Mouse (Mus musculus): ENCODE data around the gene Epb41l4b.

DNA sequence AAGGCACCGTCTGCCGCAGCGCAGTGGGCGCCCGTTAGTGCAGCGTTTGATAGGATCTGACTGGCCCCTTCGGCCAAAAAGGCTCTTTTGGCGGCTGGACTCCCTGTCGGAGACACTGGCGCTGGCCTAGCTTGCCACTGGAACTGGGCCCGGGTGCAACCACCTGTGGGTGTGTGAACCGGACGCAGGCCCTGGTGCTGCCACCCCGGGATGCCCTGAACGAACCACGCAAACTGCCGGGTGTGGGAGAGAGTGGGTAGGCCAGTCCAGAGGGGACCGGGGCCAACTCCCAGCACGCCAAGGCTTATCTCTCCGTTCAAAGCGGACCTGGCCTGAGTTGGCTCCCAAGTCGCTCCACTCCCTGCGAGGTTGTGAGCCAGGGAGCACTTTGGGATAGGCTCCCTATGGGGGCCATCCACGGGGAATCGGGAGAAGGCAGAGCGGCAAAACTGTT lies 1.3 kb downstream of the Epb41l4b start:
- TF ChIP-seq CTCF (IDR thresholded peaks at IDR 0.05) = no peak
- no peak for TF ChIP-seq EP300 (IDR thresholded peaks at IDR 0.05)

All from lung, postnatal 0 days (tissue).